Mouse (Mus musculus) hindbrain, embryonic 10.5 days (tissue): Measurements from ENCODE around the gene Lipo2. TPM values are rescaled to one million over a fixed set of nuclear protein-coding genes. Genes with fewer than 3 reads are reported as not detected.
A peak's percentile ranks its signal among the peaks of the same experiment; 100 is the strongest.
"Not testable (repeated sequence)": the region's sequence is repeated elsewhere in the genome, so short reads cannot be mapped to it uniquely, and the experiment has no call there.

ENCODE experiments used
- DNase-seq: peaks from one replicate; pipeline ENCODE4 v3.0.0-alpha.2; 2017; ENCODE audit warnings: low spot score
- H3K27ac ChIP-seq: fragments of 300-500 bp; sonication (generic); 2 replicates; pipeline ENCODE4 v1.5.1; 2016; ENCODE audit warnings: mild to moderate bottlenecking, moderate library complexity
- H3K27me3 ChIP-seq: fragments of 300-500 bp; sonication (generic); 2 replicates; pipeline ENCODE4 v1.6.1; 2016; ENCODE audit warnings: mild to moderate bottlenecking; ENCODE audit not compliant: poor library complexity, insufficient read depth, severe bottlenecking
- H3K36me3 ChIP-seq: fragments of 300-500 bp; sonication (generic); 2 replicates; pipeline ENCODE4 v1.6.1; 2016; ENCODE audit warnings: mild to moderate bottlenecking, moderate library complexity
- H3K4me1 ChIP-seq: fragments of 300-500 bp; sonication (generic); replicated peaks from 2 replicates; pipeline ENCODE4 v1.6.1; 2016; ENCODE audit warnings: mild to moderate bottlenecking
- H3K4me3 ChIP-seq: fragments of 300-500 bp; sonication (generic); 2 replicates; pipeline ENCODE4 v1.5.1; 2016; ENCODE audit warnings: mild to moderate bottlenecking, moderate library complexity
- H3K9me3 ChIP-seq: fragments of 300-500 bp; sonication (generic); 2 replicates; pipeline ENCODE4 v1.6.1; 2016; ENCODE audit warnings: mild to moderate bottlenecking, moderate library complexity
- WGBS: fragments of 180-500 bp; shearing (Covaris S2); methylation state at CpG from one replicate; pipeline ENCODE4 v1.1.7; 2016; 5-methylcytosine and 5-hydroxymethylcytosine counted together
- polyA plus RNA-seq: library from polyadenylated mRNA; unstranded; fragments of >200 nt; fragmentation: Nextera tagmentation; extraction: Ambion mirVana; gene quantifications from 2 replicates; pipeline ENCODE4 v1.2.1, GENCODE M21; 2016

The Lipo2 gene
- 0.26 and 0.30 TPM in 2 replicates for polyA plus RNA-seq

GRCm38 (mm10) chr19:33751259-33751658 is at the start of gene Lipo2:
Lipo2 (minus strand) TSS chr19:33751359.
- not testable (repeated sequence) for H3K27me3 ChIP-seq, H3K4me1 ChIP-seq, H3K36me3 ChIP-seq, H3K27ac ChIP-seq, DNase-seq, H3K4me3 ChIP-seq, H3K9me3 ChIP-seq
- WGBS, result 98% methylated on average over 1 of the region's 1 CpGs

GRCm38 (mm10) chr19:33787359-33787758 is 36.2 kb upstream of the Lipo2 start, which contains the start of gene Lipo1:
Lipo1 (minus strand) TSS chr19:33787459.
- not testable (repeated sequence) for H3K4me3 ChIP-seq, DNase-seq, H3K27me3 ChIP-seq, H3K27ac ChIP-seq, H3K36me3 ChIP-seq, H3K4me1 ChIP-seq, H3K9me3 ChIP-seq

- Histone ChIP-seq H3K27ac (no peak overlapping the region), H3K36me3 (no peaks in the 10 kb centered on the region), H3K4me1 (no peaks in the 10 kb centered on the region), H3K27me3 (no peaks in the 10 kb centered on the region), H3K4me3 (no peak overlapping the region), H3K9me3 (no peaks in the 10 kb centered on the region)
- 91% methylated on average over 12 of the region's 12 CpGs for WGBS
- DNase-seq, result no peak
These were observed 35.6 kb upstream of the Lipo2 start for GRCm38 (mm10) chr19:33786576-33787277.

GRCm38 (mm10) chr19:33761287-33762086 is 10.3 kb upstream of the Lipo2 start, which contains the start of gene Lipo3:
Lipo3 (minus strand) TSS chr19:33761951.
- H3K4me3 ChIP-seq, result peak within 1 kb of the TSS; percentile 38
- not testable (repeated sequence) for H3K36me3 ChIP-seq, H3K4me1 ChIP-seq, H3K27me3 ChIP-seq, H3K9me3 ChIP-seq, H3K27ac ChIP-seq
- 35% methylated on average over 13 of the region's 41 CpGs for WGBS
- peak; percentile 31 for DNase-seq

Other genes with a start within 250 kb of the Lipo2 start
- gene Lipo4, start 233.6 kb downstream of the Lipo2 start, polyA plus RNA-seq, result not detected in 2 replicates
- not detected in 2 replicates for gene Gm8978, start 126.1 kb downstream of the Lipo2 start, polyA plus RNA-seq
- gene Lipo3, start 10.6 kb upstream of the Lipo2 start, polyA plus RNA-seq, result 7.7 and 9.8 TPM in 2 replicates
- not detected in 2 replicates for gene Lipo1, start 36.1 kb upstream of the Lipo2 start, polyA plus RNA-seq
- gene Lipf, start 209.8 kb upstream of the Lipo2 start, polyA plus RNA-seq, result not detected in 2 replicates